Mouse (Mus musculus) adipose tissue, adult 10 weeks (tissue): ENCODE data around the gene Tagap1. TPM values are rescaled to one million over a fixed set of nuclear protein-coding genes. Genes with fewer than 3 reads are reported as not detected.

Experiments
- polyA plus RNA-seq: library from polyadenylated mRNA; stranded (reverse); fragments of 350-450 nt; fragmentation: Illumina TruSeq; extraction: RNeasy Lipid Tissue Mini Kit (QIAGEN cat#74804); gene quantifications from one replicate; pipeline ENCODE4 v1.2.3, GENCODE M21; 2014; ENCODE audit warnings: low read depth, low replicate concordance

Tagap1 gene
- polyA plus RNA-seq: 25.2 TPM

DNA sequence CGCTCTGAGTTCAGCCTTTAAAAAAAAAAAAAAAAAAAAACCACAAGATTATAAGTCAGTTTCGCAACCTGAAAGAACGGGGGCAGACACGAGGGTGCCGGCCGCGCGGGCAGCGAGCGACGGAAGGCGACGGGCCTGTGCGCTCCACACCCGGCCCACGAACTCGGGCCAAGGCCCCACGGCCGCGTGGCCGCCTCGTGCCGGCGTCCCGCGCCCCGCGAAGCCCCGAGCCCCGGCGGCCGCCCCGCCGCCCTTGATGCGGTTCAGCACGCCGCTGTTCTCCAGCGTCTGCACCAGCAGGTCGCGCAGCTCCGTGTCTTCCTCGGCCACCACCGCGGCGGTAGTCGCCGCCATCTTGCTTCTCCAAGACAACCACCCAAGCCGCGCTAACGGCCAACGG lies at the start of gene Tagap1:
Gene Tagap1, minus strand, starts transcription at position 381 of the 400 bp plus-strand sequence.

DNA sequence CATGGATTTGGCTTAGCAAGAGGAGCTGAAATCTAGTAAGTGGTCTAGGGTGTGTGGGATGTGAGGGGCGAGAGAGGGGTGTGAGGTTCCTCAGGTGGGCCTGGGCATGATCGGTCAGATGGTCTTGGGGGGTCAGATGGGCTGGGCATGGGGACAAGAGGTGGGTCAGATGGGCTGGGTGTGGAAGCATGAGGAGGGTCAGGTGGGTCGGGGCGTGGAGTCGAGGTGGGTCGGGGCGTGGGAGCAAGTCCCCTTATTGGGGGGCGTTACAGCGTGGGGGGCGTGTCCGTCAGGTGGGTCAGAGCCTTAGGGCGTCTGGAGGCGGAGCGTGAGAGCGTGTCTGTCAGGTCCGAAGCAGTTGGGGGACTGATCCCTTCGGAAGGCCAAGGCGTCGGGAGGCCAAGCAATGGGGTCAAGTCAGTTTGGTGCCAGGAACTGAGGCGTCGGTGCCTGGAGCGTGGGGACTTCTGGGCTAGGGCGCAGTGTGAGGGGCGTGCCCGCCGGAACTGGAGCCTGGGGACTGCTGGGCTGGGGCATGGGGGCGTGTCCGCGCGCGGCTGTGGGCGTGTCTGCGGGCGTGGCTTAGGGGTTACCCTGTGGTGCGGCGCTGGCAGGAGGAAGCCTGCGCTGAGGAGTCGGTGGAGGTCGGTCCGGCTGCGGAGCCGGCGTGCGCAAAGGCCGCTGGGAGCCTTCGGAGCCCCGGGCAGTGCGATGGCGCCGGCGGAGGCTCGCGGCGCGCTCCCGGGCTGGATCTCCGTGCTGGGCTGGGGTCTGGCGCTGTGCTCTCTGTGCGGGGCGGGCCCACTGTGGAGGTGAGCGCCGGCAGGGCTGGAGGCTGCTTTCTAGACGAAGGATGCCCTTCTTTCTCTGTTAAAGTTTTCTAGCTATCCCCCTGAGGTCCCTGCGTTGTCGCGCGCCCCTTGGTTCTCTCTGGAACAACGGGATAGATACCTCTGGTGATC lies 17.6 kb upstream of the Tagap1 start, which contains the start of gene Gm49721:
Gene Gm49721, plus strand, starts transcription at position 618 of the 962 bp plus-strand sequence.

DNA sequence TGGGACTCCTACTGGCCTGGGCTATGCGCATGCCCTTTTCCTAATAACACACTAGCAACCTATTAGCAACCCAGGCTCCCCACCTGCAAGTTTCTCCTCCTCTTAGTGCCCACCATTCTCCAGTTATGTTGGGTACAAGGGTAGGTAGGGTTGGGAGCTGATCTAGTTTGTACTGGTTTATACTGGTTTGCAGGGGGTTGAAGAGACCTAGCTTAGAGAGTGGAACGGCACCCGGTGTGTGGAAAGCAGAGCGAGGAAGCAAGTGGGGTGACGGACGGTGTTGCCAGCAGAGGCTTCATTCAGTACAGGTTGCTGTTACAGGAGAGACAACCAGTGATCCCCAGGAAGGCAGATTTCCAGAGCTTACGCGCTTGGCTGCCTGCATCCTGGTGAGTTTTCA lies 9.4 kb upstream of the Tagap1 start, which contains the start of gene Rnaset2b:
Gene Rnaset2b, plus strand, starts transcription at position 301 of the 400 bp plus-strand sequence.

DNA sequence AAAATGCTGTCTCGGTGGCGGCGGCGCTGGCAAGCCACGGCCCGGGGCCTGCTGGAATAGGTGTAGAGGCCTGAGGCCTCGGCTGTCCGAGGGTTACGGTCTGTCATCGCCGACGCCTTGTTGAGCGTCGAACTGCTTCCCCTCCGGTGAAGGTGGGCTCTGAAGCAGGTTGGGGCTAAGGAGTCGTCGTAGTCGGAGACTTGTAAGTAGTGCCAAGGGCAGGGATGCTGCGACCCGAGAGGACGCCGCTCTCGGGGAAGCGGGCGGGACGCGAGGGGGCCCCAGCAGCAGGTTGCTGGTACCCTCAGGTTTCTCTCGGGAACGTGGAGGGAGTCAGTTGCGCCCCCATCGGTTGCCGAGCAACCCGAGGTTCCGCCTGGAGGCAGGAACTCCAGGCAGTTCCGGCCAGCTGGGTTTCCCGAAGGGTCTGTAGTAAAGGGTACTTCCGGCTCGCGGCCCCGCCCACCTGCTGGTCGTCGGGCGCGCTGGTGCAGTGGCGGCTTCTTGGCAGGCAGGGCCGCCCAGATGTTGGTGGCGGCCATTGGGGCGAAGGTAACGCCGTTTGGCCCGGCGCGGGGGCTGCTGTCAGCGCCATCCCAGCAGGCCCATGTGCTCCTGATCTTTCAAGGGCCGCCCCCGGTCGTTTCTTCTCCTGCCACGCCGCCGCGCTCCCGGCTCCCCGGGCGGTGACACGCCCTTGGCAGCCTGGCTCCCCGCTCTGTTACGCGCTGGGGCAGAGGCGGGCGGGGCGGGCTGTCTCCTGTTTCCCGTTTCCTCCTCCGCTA lies 12.8 kb downstream of the Tagap1 start, which contains the start of gene Rsph3b:
Gene Rsph3b, minus strand, starts transcription at position 699 of the 785 bp plus-strand sequence.

Other genes starting within 250 kb of the Tagap1 start
- 258 TPM for gene Ezr, start 178.4 kb downstream of the Tagap1 start, polyA plus RNA-seq
- 72.9 TPM for gene Rsph3b, start 12.5 kb downstream of the Tagap1 start, polyA plus RNA-seq
- gene Rnaset2b, start 9.5 kb upstream of the Tagap1 start, polyA plus RNA-seq: 350 TPM
- not detected for gene Gm49721, start 17.7 kb upstream of the Tagap1 start, polyA plus RNA-seq
- not detected for gene Gm1604a, start 64.4 kb upstream of the Tagap1 start, polyA plus RNA-seq
- 11.0 TPM for gene Rps6ka2, start 209.0 kb upstream of the Tagap1 start, polyA plus RNA-seq